Mouse (Mus musculus): ENCODE measurements around the gene Erfe. TPM values are rescaled to one million over a fixed set of nuclear protein-coding genes. Genes with fewer than 3 reads are reported as not detected.
A peak's percentile ranks its signal among the peaks of the same experiment; 100 is the strongest.

The Erfe gene
- polyA plus RNA-seq (2014; fragmentation: Nextera tagmentation; extraction: Ambion mirVana), result 0.30 and 0.53 TPM in 2 replicates

GRCm38 (mm10) chr1:91366215-91367108 lies at the start of gene Erfe:
Erfe (plus strand) TSS chr1:91366430.
- H3K27ac ChIP-seq (ENCODE audit: low read depth, low read length), result no peak within 1 kb of the TSS
- H3K4me3 ChIP-seq (ENCODE audit: low read depth, low read length), result peak within 1 kb of the TSS; percentile 36
- H3K4me2 ChIP-seq (ENCODE audit: low read depth), result peak within 1 kb of the TSS; percentile 72
- peaks cover 3% of the 10 kb centered on the region for H3K36me3 ChIP-seq (ENCODE audit: control insufficient read depth, insufficient read depth, low read length)
- peak within 1 kb of the TSS; percentile 59 for H3K9ac ChIP-seq (ENCODE audit: low read length)
- H3K27me3 ChIP-seq (ENCODE audit: control insufficient read depth, insufficient read depth, low read length), result peaks cover 3% of the 10 kb centered on the region; the same call in 1 of the 2 replicates
- DNase-seq (ENCODE audit: low spot score) (peak; percentile 80), ATAC-seq (ENCODE audit: insufficient read depth, low FRiP score, low TSS enrichment) (peak; percentile 29; the same call in 1 of the 2 replicates)
- no peaks in the 10 kb centered on the region for H3K9me3 ChIP-seq (ENCODE audit: control insufficient read depth, low read length)
- WGBS, result under 1% methylated on average over 68 of the region's 68 CpGs
- peaks cover 7% of the 10 kb centered on the region; the same call in 1 of the 2 replicates for H3K4me1 ChIP-seq (ENCODE audit: control insufficient read depth, insufficient read depth, low read length)

- Histone ChIP-seq H3K27ac (ENCODE audit: low read depth, low read length) (no peak overlapping the region), H3K9me3 (ENCODE audit: control insufficient read depth, low read length) (no peaks in the 10 kb centered on the region), H3K4me1 (ENCODE audit: control insufficient read depth, insufficient read depth, low read length) (no peaks in the 10 kb centered on the region), H3K4me3 (ENCODE audit: low read depth, low read length) (no peak overlapping the region), H3K27me3 (ENCODE audit: control insufficient read depth, insufficient read depth, low read length) (no peaks in the 10 kb centered on the region), H3K9ac (ENCODE audit: low read length) (no peak overlapping the region), H3K4me2 (ENCODE audit: low read depth) (no peak overlapping the region), H3K36me3 (ENCODE audit: control insufficient read depth, insufficient read depth, low read length) (no peaks in the 10 kb centered on the region)
- 86% methylated on average over 6 of the region's 6 CpGs for WGBS
- DNase-seq (ENCODE audit: low spot score) (no peak), ATAC-seq (ENCODE audit: insufficient read depth, low FRiP score, low TSS enrichment) (no peak)
These were observed 48.6 kb upstream of the Erfe start for GRCm38 (mm10) chr1:91317656-91318055.

GRCm38 (mm10) chr1:91321760-91322438 lies 44.3 kb upstream of the Erfe start, which contains the start of gene Espnl:
Espnl (plus strand) TSS chr1:91322075.
- 84% methylated on average over 19 of the region's 19 CpGs for WGBS
- DNase-seq (ENCODE audit: low spot score), result no peak
- H3K36me3 ChIP-seq (ENCODE audit: control insufficient read depth, insufficient read depth, low read length), result no peaks in the 10 kb centered on the region
- no peak within 1 kb of the TSS for H3K4me2 ChIP-seq (ENCODE audit: low read depth)
- ATAC-seq (ENCODE audit: insufficient read depth, low FRiP score, low TSS enrichment), result no peak
- no peak within 1 kb of the TSS for H3K27ac ChIP-seq (ENCODE audit: low read depth, low read length)
- H3K9me3 ChIP-seq (ENCODE audit: control insufficient read depth, low read length), result no peaks in the 10 kb centered on the region
- H3K4me3 ChIP-seq (ENCODE audit: low read depth, low read length), result no peak within 1 kb of the TSS
- H3K9ac ChIP-seq (ENCODE audit: low read length), result no peak within 1 kb of the TSS
- no peaks in the 10 kb centered on the region for H3K27me3 ChIP-seq (ENCODE audit: control insufficient read depth, insufficient read depth, low read length)
- no peaks in the 10 kb centered on the region for H3K4me1 ChIP-seq (ENCODE audit: control insufficient read depth, insufficient read depth, low read length)

GRCm38 (mm10) chr1:91324646-91325045 lies 41.6 kb upstream of the Erfe start:
- Histone ChIP-seq H3K4me2 (ENCODE audit: low read depth) (no peak overlapping the region), H3K9ac (ENCODE audit: low read length) (no peak overlapping the region), H3K36me3 (ENCODE audit: control insufficient read depth, insufficient read depth, low read length) (no peaks in the 10 kb centered on the region), H3K27ac (ENCODE audit: low read depth, low read length) (no peak overlapping the region), H3K4me1 (ENCODE audit: control insufficient read depth, insufficient read depth, low read length) (no peaks in the 10 kb centered on the region), H3K4me3 (ENCODE audit: low read depth, low read length) (no peak overlapping the region), H3K27me3 (ENCODE audit: control insufficient read depth, insufficient read depth, low read length) (no peaks in the 10 kb centered on the region), H3K9me3 (ENCODE audit: control insufficient read depth, low read length) (no peaks in the 10 kb centered on the region)
- DNase-seq (ENCODE audit: low spot score) (no peak), ATAC-seq (ENCODE audit: insufficient read depth, low FRiP score, low TSS enrichment) (no peak)
- 80% methylated on average over 2 of the region's 2 CpGs for WGBS

GRCm38 (mm10) chr1:91325488-91326042 lies 40.7 kb upstream of the Erfe start:
- Histone ChIP-seq H3K9ac (ENCODE audit: low read length) (no peak overlapping the region), H3K4me2 (ENCODE audit: low read depth) (no peak overlapping the region), H3K27ac (ENCODE audit: low read depth, low read length) (no peak overlapping the region), H3K27me3 (ENCODE audit: control insufficient read depth, insufficient read depth, low read length) (no peaks in the 10 kb centered on the region), H3K36me3 (ENCODE audit: control insufficient read depth, insufficient read depth, low read length) (no peaks in the 10 kb centered on the region), H3K4me1 (ENCODE audit: control insufficient read depth, insufficient read depth, low read length) (no peaks in the 10 kb centered on the region), H3K9me3 (ENCODE audit: control insufficient read depth, low read length) (no peaks in the 10 kb centered on the region), H3K4me3 (ENCODE audit: low read depth, low read length) (no peak overlapping the region)
- ATAC-seq (ENCODE audit: insufficient read depth, low FRiP score, low TSS enrichment), result no peak
- no peak for DNase-seq (ENCODE audit: low spot score)
- WGBS, result 88% methylated on average over 4 of the region's 4 CpGs

GRCm38 (mm10) chr1:91332102-91332501 lies 34.1 kb upstream of the Erfe start:
- H3K4me3 ChIP-seq (ENCODE audit: low read depth, low read length), result no peak overlapping the region
- no peak overlapping the region for H3K27ac ChIP-seq (ENCODE audit: low read depth, low read length)
- H3K4me1 ChIP-seq (ENCODE audit: control insufficient read depth, insufficient read depth, low read length), result no peaks in the 10 kb centered on the region
- no peak overlapping the region for H3K9ac ChIP-seq (ENCODE audit: low read length)
- ATAC-seq (ENCODE audit: insufficient read depth, low FRiP score, low TSS enrichment) (no peak), DNase-seq (ENCODE audit: low spot score) (no peak)
- WGBS, result 54% methylated on average over 4 of the region's 4 CpGs
- H3K36me3 ChIP-seq (ENCODE audit: control insufficient read depth, insufficient read depth, low read length), result no peaks in the 10 kb centered on the region
- H3K4me2 ChIP-seq (ENCODE audit: low read depth), result no peak overlapping the region
- no peaks in the 10 kb centered on the region for H3K9me3 ChIP-seq (ENCODE audit: control insufficient read depth, low read length)
- no peaks in the 10 kb centered on the region for H3K27me3 ChIP-seq (ENCODE audit: control insufficient read depth, insufficient read depth, low read length)

- no peaks in the 10 kb centered on the region for H3K9me3 ChIP-seq (ENCODE audit: control insufficient read depth, low read length)
- no peaks in the 10 kb centered on the region for H3K27me3 ChIP-seq (ENCODE audit: control insufficient read depth, insufficient read depth, low read length)
- H3K9ac ChIP-seq (ENCODE audit: low read length), result no peak overlapping the region
- H3K4me3 ChIP-seq (ENCODE audit: low read depth, low read length), result no peak overlapping the region
- H3K36me3 ChIP-seq (ENCODE audit: control insufficient read depth, insufficient read depth, low read length), result no peaks in the 10 kb centered on the region
- DNase-seq (ENCODE audit: low spot score), result no peak
- no peak for ATAC-seq (ENCODE audit: insufficient read depth, low FRiP score, low TSS enrichment)
- no peaks in the 10 kb centered on the region for H3K4me1 ChIP-seq (ENCODE audit: control insufficient read depth, insufficient read depth, low read length)
- H3K4me2 ChIP-seq (ENCODE audit: low read depth), result no peak overlapping the region
- H3K27ac ChIP-seq (ENCODE audit: low read depth, low read length), result no peak overlapping the region
These were observed 32.6 kb upstream of the Erfe start for GRCm38 (mm10) chr1:91333582-91333981.

GRCm38 (mm10) chr1:91337355-91337754 lies 28.9 kb upstream of the Erfe start:
- H3K9ac ChIP-seq (ENCODE audit: low read length), result no peak overlapping the region
- no peaks in the 10 kb centered on the region for H3K9me3 ChIP-seq (ENCODE audit: control insufficient read depth, low read length)
- H3K4me1 ChIP-seq (ENCODE audit: control insufficient read depth, insufficient read depth, low read length), result no peaks in the 10 kb centered on the region
- no peak overlapping the region for H3K4me2 ChIP-seq (ENCODE audit: low read depth)
- H3K4me3 ChIP-seq (ENCODE audit: low read depth, low read length), result no peak overlapping the region
- 90% methylated on average over 7 of the region's 7 CpGs for WGBS
- H3K27me3 ChIP-seq (ENCODE audit: control insufficient read depth, insufficient read depth, low read length), result no peaks in the 10 kb centered on the region
- H3K36me3 ChIP-seq (ENCODE audit: control insufficient read depth, insufficient read depth, low read length), result no peaks in the 10 kb centered on the region
- ATAC-seq (ENCODE audit: insufficient read depth, low FRiP score, low TSS enrichment) (no peak), DNase-seq (ENCODE audit: low spot score) (no peak)
- H3K27ac ChIP-seq (ENCODE audit: low read depth, low read length), result no peak overlapping the region

All from neural tube, embryonic 11.5 days (tissue).